Mouse (Mus musculus) frontal cortex, postnatal 25 days (tissue): ENCODE measurements at regions not wholly inside any gene's neighbourhood (a gene's known extent, or its start where the extent isn't known, plus 50 kb on each side); places are given as distances from the start of the nearest gene placed in this dataset.

Experiments used
- DNase-seq, 2 experiments: peaks; one replicate each; pipeline ENCODE4 v3.0.0; 2022; ENCODE audit warnings: low spot score in 2 of 2

DNA sequence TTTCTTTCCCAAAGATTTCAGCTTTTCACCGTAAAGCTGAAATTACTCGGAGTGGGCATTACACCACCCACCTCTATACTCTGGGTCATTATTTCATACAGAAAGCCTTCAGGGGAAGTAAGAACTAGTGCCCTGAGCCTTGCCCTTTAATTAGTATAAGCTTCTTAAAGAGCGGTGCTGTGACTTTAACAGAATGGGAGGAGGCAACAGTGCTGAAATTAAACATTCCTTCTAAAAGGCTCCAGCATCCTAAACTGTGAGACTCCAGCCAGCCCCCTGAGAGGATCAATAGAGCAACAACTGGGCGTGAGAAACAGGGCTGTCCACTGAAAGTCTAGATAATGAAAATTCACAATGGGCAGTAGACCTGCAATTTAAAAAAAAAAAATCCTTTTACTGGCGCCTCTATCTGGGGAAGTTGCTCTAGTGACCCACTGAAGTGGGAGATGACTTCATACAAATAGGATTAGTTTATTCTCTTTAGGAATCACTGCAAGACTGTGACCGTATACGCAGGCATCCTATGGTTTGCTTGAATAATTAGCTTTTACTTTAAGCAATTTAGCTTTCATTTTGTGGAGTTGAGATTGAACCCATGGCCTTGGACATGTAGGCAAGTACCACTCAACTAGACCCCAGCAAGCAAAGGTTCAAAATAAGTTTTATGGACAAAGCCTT is 233.9 kb downstream of the Ube2cbp start:
- no peak for DNase-seq

DNA sequence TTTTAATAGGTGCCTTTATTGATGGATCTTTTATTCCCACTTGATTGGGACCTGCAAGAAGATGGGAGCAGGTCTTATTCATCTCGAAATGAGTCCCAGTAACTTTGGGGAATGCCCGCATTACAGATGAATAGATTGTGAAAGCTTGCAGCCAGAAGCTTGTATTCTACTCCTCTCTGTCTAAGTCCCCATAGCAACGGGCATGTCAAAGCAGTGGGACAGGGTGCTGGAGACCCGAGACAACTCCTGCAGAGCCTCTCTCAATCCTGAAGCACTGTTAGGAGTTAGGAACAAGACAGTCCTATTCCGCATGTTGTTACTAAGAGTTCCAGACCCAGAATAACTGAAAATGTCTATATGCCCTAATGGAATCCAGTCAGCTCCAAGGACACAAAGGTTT is 233.1 kb downstream of the Ube2cbp start:
- DNase-seq: no peak

DNA sequence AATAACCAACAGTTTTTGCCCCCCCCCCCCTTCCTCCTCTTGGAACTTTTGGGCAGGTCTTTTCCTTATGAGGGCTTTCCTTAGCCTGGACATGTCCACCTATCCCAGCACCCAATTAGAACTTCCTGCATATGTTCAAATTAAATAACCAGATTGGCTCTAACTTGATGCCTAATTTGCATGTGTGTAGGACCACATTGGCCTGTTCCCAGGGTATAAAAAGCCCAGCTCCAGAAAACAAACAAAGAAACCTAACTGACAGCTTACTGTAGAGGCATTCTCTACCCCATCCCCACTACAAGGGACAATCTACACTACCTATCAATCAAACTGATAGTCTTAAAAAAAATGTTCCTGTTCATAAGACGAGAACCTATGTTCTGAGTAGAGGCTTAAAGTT is 232.6 kb downstream of the Ube2cbp start:
- no peak for DNase-seq

DNA sequence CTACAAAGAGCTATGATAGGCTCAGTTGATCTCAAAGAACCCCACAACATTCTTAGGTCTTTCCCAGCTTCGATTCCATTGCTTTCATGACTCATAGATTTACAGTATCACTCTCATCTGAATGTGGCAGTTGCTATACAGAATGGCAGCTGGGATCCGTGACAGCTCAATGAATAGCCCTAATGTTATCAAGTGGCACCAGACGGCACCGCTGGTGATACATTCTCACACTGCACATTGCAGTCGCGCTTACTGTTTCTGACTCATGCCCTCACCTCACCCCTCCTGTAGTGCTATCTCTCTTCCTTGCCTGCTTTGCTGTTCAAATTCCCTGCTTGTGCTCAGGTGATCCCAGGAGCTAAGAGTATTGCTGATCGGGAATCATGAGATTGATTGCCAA is 231.0 kb downstream of the Ube2cbp start:
- DNase-seq: no peak

DNA sequence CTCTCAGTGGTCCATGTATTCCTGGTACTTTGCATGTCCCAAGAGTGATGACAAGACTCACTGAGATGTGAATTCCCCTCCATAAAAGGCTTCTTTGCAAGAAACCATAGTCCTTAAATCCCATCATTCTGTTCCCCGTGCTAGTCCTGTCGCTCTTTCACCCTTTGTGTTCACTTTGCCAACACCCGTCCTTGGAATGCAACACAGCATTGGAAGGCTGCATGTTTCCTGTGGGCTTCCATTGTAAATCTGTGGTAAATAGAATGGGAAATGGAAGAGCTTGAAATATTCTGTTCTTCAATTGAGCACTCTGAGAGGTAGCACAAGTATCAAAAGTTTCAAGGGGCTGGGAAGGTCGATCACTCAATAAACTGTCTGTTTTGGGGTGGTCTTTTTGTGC is 226.1 kb downstream of the Ube2cbp start:
- no peak for DNase-seq

DNA sequence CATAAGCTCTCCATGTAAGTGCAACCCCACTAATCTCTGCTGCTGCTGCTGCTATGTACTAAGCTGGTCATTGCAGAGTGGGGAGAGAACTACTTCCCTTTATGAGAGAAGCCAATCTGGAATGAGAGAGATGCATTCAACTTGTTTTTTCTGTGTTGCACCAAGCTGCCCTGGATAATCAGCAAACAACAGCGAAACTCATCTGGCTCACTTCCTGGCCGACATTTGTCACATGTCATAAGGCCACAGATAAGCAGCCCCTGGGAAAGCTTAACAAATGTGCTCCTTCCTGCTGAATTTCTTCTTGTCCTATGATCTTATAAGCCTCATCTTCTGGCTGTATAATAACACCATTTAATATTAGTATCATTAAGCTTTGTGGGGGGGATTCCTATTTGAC is 224.5 kb downstream of the Ube2cbp start:
- DNase-seq: no peak

DNA sequence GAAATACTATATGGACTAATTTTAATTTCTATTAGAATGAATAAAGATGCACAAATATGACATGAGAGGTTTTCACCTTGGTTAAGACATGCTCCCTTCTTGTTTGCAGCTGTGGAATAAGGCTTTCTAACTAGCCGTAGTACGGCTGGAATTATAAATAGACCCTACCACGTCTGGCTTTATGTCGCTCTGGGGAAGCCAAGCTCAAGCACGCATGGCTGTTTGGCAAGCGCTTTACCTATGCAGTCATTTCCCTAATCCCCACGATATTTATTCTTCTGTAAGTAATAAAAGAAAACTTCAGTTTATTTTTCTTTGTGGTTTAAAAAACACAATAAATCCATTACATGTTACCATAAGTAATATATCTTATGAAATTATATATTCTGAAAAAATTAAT is 223.9 kb downstream of the Ube2cbp start:
- no peak for DNase-seq

DNA sequence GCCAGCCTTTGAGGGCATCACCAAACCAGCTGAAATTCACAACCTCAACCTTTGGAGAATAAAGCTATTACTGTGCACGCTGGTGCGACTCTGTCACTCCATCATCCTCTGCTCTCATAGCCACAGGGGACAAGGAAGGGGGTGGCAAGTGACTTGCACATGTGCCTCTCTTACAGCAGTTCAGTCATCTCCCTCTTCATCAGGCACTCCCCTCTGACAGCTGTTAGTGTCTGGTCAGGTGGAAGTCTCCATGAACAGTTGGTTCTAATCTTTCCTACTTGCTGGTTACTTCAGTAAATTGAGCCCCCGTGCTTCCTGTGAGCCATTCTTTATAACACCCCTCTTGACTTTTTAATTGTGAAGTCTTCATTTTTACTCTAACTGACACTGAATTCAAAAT is 214.6 kb downstream of the Ube2cbp start:
- no peak for DNase-seq

DNA sequence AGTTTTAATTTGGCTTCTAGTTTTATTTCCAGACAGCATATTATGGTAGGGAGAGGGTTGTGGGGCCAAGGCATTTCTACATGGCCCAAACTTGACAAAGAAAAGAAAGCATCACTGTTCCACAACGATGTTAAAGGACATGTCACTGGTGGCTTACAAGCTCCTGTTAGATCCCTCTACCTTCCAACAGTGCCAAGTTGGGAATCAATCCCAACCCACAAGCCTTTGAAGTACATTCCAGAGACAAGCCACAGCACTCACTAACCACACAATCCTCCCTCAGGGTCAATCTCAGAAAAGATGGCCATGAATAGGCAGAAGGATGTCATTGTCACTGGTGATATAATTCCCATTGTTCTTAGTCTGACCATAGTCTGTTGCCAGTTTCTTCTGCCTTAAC is 213.4 kb downstream of the Ube2cbp start:
- DNase-seq: no peak
